Mouse (Mus musculus) bone marrow, adult 2 months (tissue): ENCODE measurements around the gene 4930444G20Rik.

Source experiments
- CTCF ChIP-seq: fragments of 200-500 bp; IDR thresholded peaks from 2 replicates; pipeline ENCODE4 v1.5.1; 2011; ENCODE audit warnings: low read length, control low read depth; ENCODE audit not compliant: control insufficient read depth, insufficient read depth
- POLR2A ChIP-seq: fragments of 200-500 bp; IDR thresholded peaks from 2 replicates; pipeline ENCODE4 v1.6.1; 2011; ENCODE audit warnings: low read depth, mild to moderate bottlenecking, control low read depth, low read length, borderline replicate concordance; ENCODE audit not compliant: control insufficient read depth

DNA sequence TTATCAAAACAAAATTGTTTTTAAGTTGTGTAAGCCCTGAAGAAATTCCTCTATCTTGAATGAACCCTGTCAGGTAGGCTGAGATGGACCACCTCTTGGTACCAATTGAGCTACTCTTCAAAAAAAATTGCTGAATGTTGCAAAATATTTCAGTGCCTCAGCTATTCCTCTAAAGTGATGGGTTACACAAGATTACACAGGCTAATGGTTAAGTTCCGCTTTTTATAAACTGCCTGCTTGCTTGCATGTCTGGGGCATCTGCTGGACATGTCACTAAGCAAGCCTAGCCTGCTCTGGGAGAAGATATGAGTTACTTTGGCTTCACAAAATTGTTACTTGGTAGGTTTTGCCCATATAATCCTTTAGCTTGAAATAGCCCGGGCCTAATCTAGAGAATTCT lies 2.3 kb upstream of the 4930444G20Rik start:
- TF ChIP-seq CTCF (no peak), POLR2A (no peak)
